Mouse (Mus musculus) heart, postnatal 10 days (tissue): Measurements from ENCODE around the gene Klhdc1. TPM values are rescaled to one million over a fixed set of nuclear protein-coding genes. Genes with fewer than 3 reads are reported as not detected.

ENCODE experiments used
- DNase-seq, 2 experiments: peaks; one replicate each; pipeline ENCODE4 v3.0.0; 2021
- intact Hi-C: fragments of 180-260 bp; cut with DNase I; formaldehyde crosslinking; loops from one replicate; pipeline ENCODE4 v1.15.1; 2025
- total RNA-seq, 2 experiments: library from RNA; stranded (reverse); gene quantifications; 2 replicates each; pipeline ENCODE4 v1.2.3; 2021

Gene Klhdc1
- total RNA-seq, 2 experiments from 2014 or later = 13.1 to 17.8 TPM

DNA sequence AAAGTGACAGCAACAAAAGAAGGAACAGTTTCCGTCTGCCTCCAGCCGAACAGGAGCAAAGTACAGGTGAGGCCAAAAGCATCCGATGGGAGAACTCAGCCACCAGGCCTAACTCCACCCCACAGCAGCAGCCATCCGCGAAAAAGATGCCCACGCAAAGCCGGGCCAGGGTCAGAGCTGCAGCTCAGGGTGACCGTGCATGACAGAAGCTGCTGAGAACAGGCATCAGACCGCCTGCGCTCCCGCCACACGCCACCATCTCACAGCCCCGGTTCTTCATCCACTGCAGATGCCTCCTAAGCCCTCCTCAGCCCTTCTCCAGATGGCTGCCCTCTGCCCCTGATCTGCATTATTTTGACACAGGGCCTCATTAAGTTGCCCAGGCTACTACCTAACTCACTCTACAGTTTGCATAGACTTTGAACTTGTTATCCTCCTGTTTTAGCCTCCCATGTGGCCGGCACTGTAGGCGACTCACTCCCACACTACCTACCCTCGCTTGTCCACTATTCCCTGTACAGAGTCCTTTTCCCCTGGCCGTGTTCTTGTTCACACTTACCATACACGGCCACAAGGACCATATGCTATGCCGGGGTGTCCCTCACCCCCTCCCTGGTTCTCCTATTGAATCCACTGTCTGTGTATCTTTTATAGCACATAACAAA lies 20.2 kb upstream of the Klhdc1 start:
- intact Hi-C loops = no loop called here
- DNase-seq = no peak

- intact Hi-C loops = loop anchor here (2.0 kb wide), 1 partner anchor 69 kb away; the partner anchor contains the start of gene Klhdc2
- peak; percentile 94 to 95 for DNase-seq
These were observed 13.1 kb upstream of the Klhdc1 start, which contains the start of gene Pole2 for GRCm38 (mm10) chr12:69227776-69228466. Gene Pole2 (minus strand): TSS chr12:69228195.

DNA sequence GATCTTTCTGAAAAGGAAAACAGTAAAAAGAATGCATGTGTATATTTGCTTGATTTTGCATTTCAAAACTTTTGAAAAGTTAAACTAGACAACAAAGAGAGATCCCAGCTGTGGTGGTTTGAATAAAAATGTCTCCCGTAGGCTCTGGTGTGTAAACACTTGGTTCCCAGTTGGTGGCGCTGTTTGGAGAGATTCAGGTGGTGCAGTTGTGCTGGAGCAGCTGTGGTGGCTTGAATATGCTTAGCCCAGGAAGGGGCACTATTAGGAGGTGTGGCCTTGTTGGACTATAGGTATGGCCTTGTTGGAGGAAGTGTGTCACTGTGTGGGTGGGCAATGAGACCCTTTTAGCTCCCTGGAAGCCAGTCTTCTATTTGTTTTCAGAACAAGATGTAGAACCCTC lies 11.7 kb upstream of the Klhdc1 start:
- DNase-seq = peak in 1 of 2 experiments; percentile 26
- intact Hi-C loops = loop anchor here (2.0 kb wide), 1 partner anchor 68 kb away; the partner anchor contains the start of gene Klhdc2

DNA sequence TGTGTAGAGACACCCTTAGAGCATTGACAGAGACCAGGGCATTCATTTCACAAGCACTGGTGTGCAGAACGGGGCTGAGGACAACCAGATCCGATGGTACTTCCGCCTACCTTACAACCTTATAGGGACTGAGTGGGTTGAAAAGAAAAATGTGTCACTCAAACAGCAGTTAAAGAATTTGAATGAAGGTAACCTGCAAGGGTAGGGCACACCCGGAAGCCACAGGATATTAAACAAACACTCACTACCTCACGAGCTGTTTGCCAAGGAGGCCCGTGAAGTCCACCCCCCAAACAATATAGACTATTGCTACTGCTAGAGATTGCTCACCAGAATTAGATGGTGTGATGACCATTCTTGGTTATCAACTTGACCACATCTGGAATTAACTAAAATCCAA lies 5.2 kb upstream of the Klhdc1 start:
- intact Hi-C loops = no loop called here
- DNase-seq = no peak

DNA sequence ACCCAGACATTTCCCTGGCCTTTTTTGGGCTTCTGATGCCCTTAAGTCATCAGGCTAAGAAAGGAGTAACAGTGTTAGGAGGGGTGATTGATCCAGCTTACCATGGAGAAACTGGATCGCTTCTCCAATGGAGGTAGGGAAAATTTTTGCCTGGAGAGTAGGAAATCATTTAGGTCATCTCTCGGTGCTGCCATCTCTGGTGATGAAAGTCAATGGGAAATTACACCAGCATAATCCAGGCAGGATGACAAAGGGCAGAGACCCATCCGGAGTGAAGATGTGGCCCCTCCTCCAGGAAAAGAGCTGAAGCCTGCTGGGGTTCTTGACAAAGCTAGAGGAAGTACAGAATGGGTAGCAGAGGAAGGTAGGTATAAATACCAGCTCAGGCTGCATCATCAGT lies 2.7 kb upstream of the Klhdc1 start:
- intact Hi-C loops = no loop called here
- no peak for DNase-seq

GRCm38 (mm10) chr12:69241405-69241770 lies 412 bp downstream of the Klhdc1 start:
- peak in 1 of 2 experiments; percentile 11 for DNase-seq
- intact Hi-C loops = no loop called here

GRCm38 (mm10) chr12:69241771-69242431 lies 925 bp downstream of the Klhdc1 start:
- intact Hi-C loops = no loop called here

GRCm38 (mm10) chr12:69249766-69250165 lies 8.8 kb downstream of the Klhdc1 start:
- intact Hi-C loops = no loop called here
- DNase-seq = no peak

More at GRCm38 (mm10) chr12:69241771-69242431, 925 bp downstream of the Klhdc1 start:
- DNase-seq = peak; percentile 77 to 82

GRCm38 (mm10) chr12:69250756-69251155 lies 9.8 kb downstream of the Klhdc1 start:
- no peak for DNase-seq
- intact Hi-C loops = no loop called here

- no peak for DNase-seq
- intact Hi-C loops = no loop called here
These were observed 12.8 kb downstream of the Klhdc1 start for GRCm38 (mm10) chr12:69253806-69254205.

GRCm38 (mm10) chr12:69257836-69258235 lies 16.9 kb downstream of the Klhdc1 start:
- intact Hi-C loops = no loop called here
- no peak for DNase-seq

GRCm38 (mm10) chr12:69262251-69262650 lies 21.3 kb downstream of the Klhdc1 start:
- intact Hi-C loops = no loop called here
- no peak for DNase-seq

GRCm38 (mm10) chr12:69265031-69265430 lies 24.1 kb downstream of the Klhdc1 start:
- DNase-seq = no peak
- intact Hi-C loops = no loop called here

GRCm38 (mm10) chr12:69267956-69268632 lies 27.1 kb downstream of the Klhdc1 start:
- intact Hi-C loops = no loop called here
- DNase-seq = no peak

DNA sequence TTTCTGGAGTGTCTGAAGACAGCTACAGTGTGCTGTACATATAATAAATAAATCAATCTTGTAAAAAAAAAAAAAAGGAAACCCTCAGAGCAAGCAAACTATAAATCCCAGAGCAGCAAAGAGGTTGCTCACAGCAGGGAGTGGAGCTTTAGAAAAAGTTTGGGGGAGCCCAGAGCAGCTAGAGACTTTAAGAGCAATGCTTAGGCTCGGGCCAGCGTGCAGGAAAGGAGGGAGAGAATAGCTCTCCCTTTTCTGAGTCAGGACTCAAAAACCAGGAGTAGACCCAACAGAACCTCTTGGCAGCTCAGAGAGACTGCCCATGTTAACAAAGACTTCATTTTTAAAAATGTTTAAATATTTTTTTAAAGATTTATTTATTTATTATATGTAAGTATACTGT lies 28.0 kb downstream of the Klhdc1 start:
- DNase-seq = no peak
- intact Hi-C loops = no loop called here

- intact Hi-C loops = no loop called here
- DNase-seq = no peak
These were observed 39.0 kb downstream of the Klhdc1 start for GRCm38 (mm10) chr12:69279931-69280469.

DNA sequence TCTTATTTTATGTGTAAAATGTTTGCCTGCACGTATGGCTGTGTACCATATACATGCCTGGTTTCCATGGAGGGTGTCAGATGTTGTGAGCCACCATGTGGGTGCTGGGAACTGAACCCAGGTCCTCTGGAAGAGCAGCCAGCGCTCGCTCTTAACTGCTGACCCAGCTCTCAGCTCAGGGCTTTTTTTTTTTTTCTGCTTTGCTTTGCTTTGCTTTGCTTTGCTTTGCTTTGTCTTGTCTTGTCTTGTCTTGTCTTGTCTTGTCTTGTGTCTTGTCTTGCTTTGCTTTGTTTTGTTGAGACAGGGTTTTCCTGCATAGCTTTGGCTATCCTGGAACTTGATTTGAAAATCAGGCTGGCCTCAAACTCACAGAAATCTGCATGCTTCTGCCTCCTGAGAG lies 39.9 kb downstream of the Klhdc1 start:
- intact Hi-C loops = no loop called here
- no peak for DNase-seq

DNA sequence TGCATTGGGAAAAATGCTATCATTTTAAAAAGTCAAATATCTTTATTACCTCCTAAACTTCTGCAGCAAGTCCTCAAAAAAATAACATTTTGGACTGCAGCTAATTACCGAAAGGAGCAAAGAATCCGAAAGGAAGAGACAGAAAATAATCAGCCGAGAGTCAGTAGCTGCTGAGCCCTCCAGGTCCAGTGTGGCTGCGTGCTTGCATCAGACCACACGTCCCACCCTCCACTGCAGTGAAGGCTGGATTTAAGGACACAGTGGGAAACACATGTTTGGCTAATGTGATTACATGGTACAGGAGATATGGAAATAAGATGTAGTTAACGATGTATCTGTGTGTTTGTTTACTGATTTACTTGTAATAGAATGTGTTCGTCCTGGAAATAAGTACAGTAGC lies 42.2 kb downstream of the Klhdc1 start:
- no peak for DNase-seq
- intact Hi-C loops = no loop called here

DNA sequence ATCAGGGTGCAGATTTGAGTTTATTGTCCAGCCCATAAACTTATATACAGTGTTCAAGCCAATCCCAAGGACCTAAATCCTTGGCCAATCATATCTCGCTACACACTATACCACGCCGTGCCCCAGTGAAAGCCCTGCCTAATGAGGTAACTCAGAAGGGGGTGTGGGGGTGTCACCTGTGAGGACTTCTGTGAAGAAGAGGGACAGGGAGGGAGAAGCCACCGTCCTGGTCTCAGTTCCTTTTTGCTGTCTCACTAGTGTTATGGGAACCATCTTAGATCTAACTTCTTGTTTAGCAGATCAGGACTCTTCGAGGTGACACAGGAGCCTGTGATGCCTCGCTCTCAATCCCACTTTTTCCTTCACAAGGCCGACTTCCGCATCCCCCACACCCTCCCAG lies 46.6 kb downstream of the Klhdc1 start:
- intact Hi-C loops = no loop called here
- no peak for DNase-seq

- intact Hi-C loops = no loop called here
- no peak for DNase-seq
These were observed 47.7 kb downstream of the Klhdc1 start for GRCm38 (mm10) chr12:69288699-69289098.

GRCm38 (mm10) chr12:69292401-69292800 lies 51.4 kb downstream of the Klhdc1 start:
- DNase-seq = no peak
- intact Hi-C loops = no loop called here
